Comparison of ENCODE assay signal across 24 mouse cellular contexts in genomic region chr11:86101191-86101590, GRCm38 (mm10).
A peak's percentile ranks its signal among the peaks of the same experiment; 100 is the strongest.
DNase-seq lines count a peak whose midpoint lies in the region; ATAC-seq and TF ChIP-seq lines count a peak whose summit lies in the region.
"Had no signal": no experiment of that assay in that cellular context is flagged by ENCODE, and none has a peak within 500 bp of the region (broad histone marks: within the 10 kb centered on the region; RNA-seq: fewer than 3 reads in every experiment).

No protein-coding gene starts in this region.

- TF ChIP-seq EP300 in lung, postnatal 0 days (IDR thresholded peaks at IDR 0.05) = 0 out of 2 replicates have a peak, but pooled peaks have one; percentile 14

- no peak overlapping the region for H3K27ac ChIP-seq in lung, postnatal 0 days (ENCODE audit: low read length)
- H3K27ac ChIP-seq in kidney, postnatal 0 days = peak overlapping the region; percentile 33; the same call in 1 of the 2 replicates
- H3K27ac ChIP-seq: embryonic facial prominence, embryonic 10.5 days; embryonic facial prominence, embryonic 15.5 days; forebrain, embryonic 13.5 days; midbrain, embryonic 12.5 days; neural tube, embryonic 13.5 days; stomach, embryonic 15.5 days had no signal

- H3K9me3 ChIP-seq in lung, postnatal 0 days (ENCODE audit: low read length) = no peaks in the 10 kb centered on the region
- no peaks in the 10 kb centered on the region for H3K9me3 ChIP-seq in kidney, postnatal 0 days (replicated peaks; ENCODE audit: low read length)
- H3K9me3 ChIP-seq: embryonic facial prominence, embryonic 10.5 days; embryonic facial prominence, embryonic 15.5 days; forebrain, embryonic 13.5 days; limb, embryonic 12.5 days; midbrain, embryonic 12.5 days; neural tube, embryonic 13.5 days; stomach, embryonic 15.5 days had no signal

- no peak overlapping the region for H3K9ac ChIP-seq in lung, postnatal 0 days (replicated peaks; ENCODE audit: low read depth)
- H3K9ac ChIP-seq in kidney, postnatal 0 days (ENCODE audit: low read depth, low read length) = no peak overlapping the region
- H3K9ac ChIP-seq: embryonic facial prominence, embryonic 15.5 days; forebrain, embryonic 13.5 days; midbrain, embryonic 12.5 days; neural tube, embryonic 13.5 days; stomach, embryonic 15.5 days had no signal

- TF ChIP-seq CTCF in lung, postnatal 0 days (IDR thresholded peaks at IDR 0.05) = no peak
- no peak for TF ChIP-seq CTCF in kidney, postnatal 0 days (IDR thresholded peaks at IDR 0.05; ENCODE audit: low read depth)

- H3K27me3 ChIP-seq in lung, postnatal 0 days (replicated peaks; ENCODE audit: insufficient read depth, low read length) = no peaks in the 10 kb centered on the region
- H3K27me3 ChIP-seq in kidney, postnatal 0 days (ENCODE audit: insufficient read depth, low read length) = no peaks in the 10 kb centered on the region
- H3K27me3 ChIP-seq: embryonic facial prominence, embryonic 15.5 days; forebrain, embryonic 13.5 days; limb, embryonic 12.5 days; midbrain, embryonic 12.5 days; neural tube, embryonic 13.5 days; stomach, embryonic 15.5 days had no signal

- peak; percentile 28 for DNase-seq in kidney, adult 11 months
- DNase-seq in kidney, postnatal 4 days = no peak
- DNase-seq in lung, postnatal 0 days (ENCODE audit: low spot score) = peak; percentile 14
- DNase-seq in lung, postnatal 14 days = no peak
- DNase-seq in kidney, postnatal 0 days (ENCODE audit: low spot score) = peak; percentile 52
- no peak for DNase-seq in thymus, adult 18-20 months
- DNase-seq: cerebellum, adult 8-10 months; cerebellum, postnatal 25 days; gastrocnemius, postnatal 10 days; layer of hippocampus, adult 9-11 months; retina, postnatal 1 day; right cerebral cortex, postnatal 14 days; thymus, postnatal 14 days had no signal

- H3K36me3 ChIP-seq in lung, postnatal 0 days (ENCODE audit: insufficient read depth, low read length) = no peaks in the 10 kb centered on the region
- no peaks in the 10 kb centered on the region for H3K36me3 ChIP-seq in kidney, postnatal 0 days (ENCODE audit: insufficient read depth, low read length)
- H3K36me3 ChIP-seq: embryonic facial prominence, embryonic 15.5 days; neural tube, embryonic 13.5 days; stomach, embryonic 15.5 days had no signal

- no peak overlapping the region for H3K4me3 ChIP-seq in lung, postnatal 0 days (ENCODE audit: low read depth, low read length)
- no peak overlapping the region for H3K4me3 ChIP-seq in kidney, postnatal 0 days (replicated peaks; ENCODE audit: low read depth, low read length)
- H3K4me3 ChIP-seq: embryonic facial prominence, embryonic 10.5 days; embryonic facial prominence, embryonic 15.5 days; forebrain, embryonic 13.5 days; limb, embryonic 12.5 days; midbrain, embryonic 12.5 days; neural tube, embryonic 13.5 days; stomach, embryonic 15.5 days had no signal

- no peak overlapping the region for H3K4me2 ChIP-seq in lung, postnatal 0 days (replicated peaks; ENCODE audit: low read depth, low read length)
- H3K4me2 ChIP-seq in kidney, postnatal 0 days (ENCODE audit: low read length) = no peak overlapping the region
- H3K4me2 ChIP-seq: embryonic facial prominence, embryonic 15.5 days; forebrain, embryonic 13.5 days; limb, embryonic 12.5 days; liver, embryonic 11.5 days; midbrain, embryonic 12.5 days; neural tube, embryonic 13.5 days; stomach, embryonic 15.5 days had no signal

- no peak for ATAC-seq in lung, postnatal 0 days
- ATAC-seq in kidney, postnatal 0 days (replicated peaks; ENCODE audit: low FRiP score, low read depth) = no peak
- ATAC-seq in erythroid progenitor cell, adult 5-6 weeks (replicated peaks; ENCODE audit: low FRiP score, poor library complexity, severe bottlenecking) = no peak
- ATAC-seq: CD4-positive, CD25-positive, alpha-beta regulatory T cell, adult 4 months; forebrain, embryonic 13.5 days; hindbrain, embryonic 16.5 days had no signal

- 52% methylated on average over 6 of the region's 6 CpGs for WGBS in lung, postnatal 0 days
- 66% methylated on average over 6 of the region's 6 CpGs for WGBS in kidney, postnatal 0 days

- no peaks in the 10 kb centered on the region for H3K4me1 ChIP-seq in lung, postnatal 0 days (ENCODE audit: insufficient read depth, low read depth, low read length)
- H3K4me1 ChIP-seq in kidney, postnatal 0 days (replicated peaks; ENCODE audit: insufficient read depth, low read length) = no peaks in the 10 kb centered on the region
- H3K4me1 ChIP-seq: embryonic facial prominence, embryonic 15.5 days; forebrain, embryonic 13.5 days; midbrain, embryonic 12.5 days; neural tube, embryonic 13.5 days; stomach, embryonic 15.5 days had no signal

Comparison
In these comparisons a context has a peak if more than half of its experiments do, and no peak if none do; other contexts are left out.
1. DNase-seq: peak in kidney, adult 11 months (single experiment), lung, postnatal 0 days (single experiment) and kidney, postnatal 0 days (single experiment); none in kidney, postnatal 4 days (0 of 2), lung, postnatal 14 days (single experiment) and thymus, adult 18-20 months (0 of 2).